Mouse (Mus musculus) embryonic stem cell, embryonic (primary cell): ENCODE measurements at regions not wholly inside any gene's neighbourhood (a gene's known extent, or its start where the extent isn't known, plus 50 kb on each side); places are given as distances from the start of the nearest gene placed in this dataset.

ENCODE experiments used
- CTCF ChIA-PET, 4 experiments: fragments of 300-600 bp in 2 of 4; fragments of 350-600 bp in 2 of 4; sonication (Branson Sonifier 250); formaldehyde crosslinking; loops; one replicate each; lab custom pipeline; 2022; ENCODE audit warnings: inconsistent platforms in 2 of 4; lab: Charles Lee
- POLR2A ChIA-PET, 4 experiments: fragments of 300-600 bp in 2 of 4; fragments of 350-600 bp in 2 of 4; sonication (Branson Sonifier 250); formaldehyde crosslinking; loops; one replicate each; lab custom pipeline; 2022; ENCODE audit warnings: antibody characterized with exemption in 4 of 4, inconsistent platforms in 1 of 4; lab: Charles Lee

GRCm38 (mm10) chr5:91725380-91726117 is 208.1 kb downstream of the Parm1 start:
- CTCF ChIA-PET, result no interaction called here
- POLR2A ChIA-PET, result no interaction called here

- POLR2A ChIA-PET, result no interaction called here
- CTCF ChIA-PET, result no interaction called here
These were observed 207.5 kb downstream of the Parm1 start for GRCm38 (mm10) chr5:91724881-91725280.

GRCm38 (mm10) chr5:91723416-91723815 is 206.0 kb downstream of the Parm1 start:
- CTCF ChIA-PET, result no interaction called here
- POLR2A ChIA-PET, result no interaction called here

- CTCF ChIA-PET, result no interaction called here
- POLR2A ChIA-PET, result no interaction called here
These were observed 205.6 kb downstream of the Parm1 start for GRCm38 (mm10) chr5:91722982-91723381.

- CTCF ChIA-PET, result no interaction called here
These were observed 205.0 kb downstream of the Parm1 start for GRCm38 (mm10) chr5:91722403-91722802.

GRCm38 (mm10) chr5:91721231-91722096 is 204.0 kb downstream of the Parm1 start:
- ChIA-PET CTCF (no interaction called here), POLR2A (no interaction called here)

More at GRCm38 (mm10) chr5:91722403-91722802, 205.0 kb downstream of the Parm1 start:
- POLR2A ChIA-PET, result no interaction called here

- ChIA-PET CTCF (no interaction called here), POLR2A (interaction anchor here in 1 of 4 experiments (0.6 kb wide), 1 partner anchor 102 kb away, joined by 3 read pairs; no protein-coding TSS in a partner anchor)
These were observed 195.6 kb downstream of the Parm1 start for GRCm38 (mm10) chr5:91713020-91713419.

- CTCF ChIA-PET, result interaction anchor here in 1 of 4 experiments (0.6 kb wide), 1 partner anchor 139 kb away, joined by 4 read pairs; no protein-coding TSS in a partner anchor
- POLR2A ChIA-PET, result interaction anchor here in 1 of 4 experiments (1.5 to 1.6 kb wide), 2 partner anchors 9 to 12 kb away, joined by 3 to 5 read pairs; no protein-coding TSS in a partner anchor
These were observed 192.3 kb downstream of the Parm1 start for GRCm38 (mm10) chr5:91709494-91710286.

- POLR2A ChIA-PET, result interaction anchor here in 1 of 4 experiments (1.6 kb wide), 1 partner anchor 10 kb away, joined by 3 read pairs; no protein-coding TSS in a partner anchor
These were observed 190.7 kb downstream of the Parm1 start for GRCm38 (mm10) chr5:91708149-91708548.

GRCm38 (mm10) chr5:91697075-91697474 is 179.7 kb downstream of the Parm1 start:
- POLR2A ChIA-PET, result no interaction called here

More at GRCm38 (mm10) chr5:91708149-91708548, 190.7 kb downstream of the Parm1 start:
- CTCF ChIA-PET, result no interaction called here

GRCm38 (mm10) chr5:91696532-91696931 is 179.1 kb downstream of the Parm1 start:
- POLR2A ChIA-PET, result no interaction called here
- CTCF ChIA-PET, result no interaction called here

More at GRCm38 (mm10) chr5:91697075-91697474, 179.7 kb downstream of the Parm1 start:
- CTCF ChIA-PET, result no interaction called here

- ChIA-PET POLR2A (no interaction called here), CTCF (no interaction called here)
These were observed 178.2 kb downstream of the Parm1 start for GRCm38 (mm10) chr5:91695632-91696031.

- CTCF ChIA-PET, result no interaction called here
These were observed 175.9 kb downstream of the Parm1 start for GRCm38 (mm10) chr5:91693277-91693676.

GRCm38 (mm10) chr5:91692292-91692691 is 174.9 kb downstream of the Parm1 start:
- ChIA-PET CTCF (interaction anchor here in 1 of 4 experiments (0.7 kb wide), 1 partner anchor 175 kb away, joined by 3 read pairs; no protein-coding TSS in a partner anchor), POLR2A (interaction anchor here in 1 of 4 experiments (1.0 kb wide), 1 partner anchor 13 kb away, joined by 3 read pairs; no protein-coding TSS in a partner anchor)

More at GRCm38 (mm10) chr5:91693277-91693676, 175.9 kb downstream of the Parm1 start:
- POLR2A ChIA-PET, result no interaction called here

- ChIA-PET CTCF (no interaction called here), POLR2A (no interaction called here)
These were observed 161.3 kb downstream of the Parm1 start for GRCm38 (mm10) chr5:91678727-91679126.
